Mouse (Mus musculus) C2C12 (cell line): ENCODE results near the gene Tubg1. TPM values are rescaled to one million over a fixed set of nuclear protein-coding genes. Genes with fewer than 3 reads are reported as not detected.

ENCODE experiments used
- H3K27me3 ChIP-seq: one replicate; pipeline ENCODE4 v1.6.1; 2011; ENCODE audit not compliant: control insufficient read depth, insufficient read depth, insufficient read length
- H3K36me3 ChIP-seq: one replicate; pipeline ENCODE4 v1.6.1; 2011; ENCODE audit not compliant: control insufficient read depth, insufficient read depth
- H3K4me3 ChIP-seq: one replicate; pipeline ENCODE4 v1.5.1; 2011; ENCODE audit warnings: mild to moderate bottlenecking, control low read depth; ENCODE audit not compliant: poor library complexity, insufficient read depth, severe bottlenecking
- H3K79me2 ChIP-seq: one replicate; pipeline ENCODE4 v1.6.1; 2011; ENCODE audit not compliant: control insufficient read depth, insufficient read depth
- H3K79me3 ChIP-seq: one replicate; pipeline ENCODE4 v1.6.1; 2011; ENCODE audit warnings: low read depth, control low read depth
- H3ac ChIP-seq: one replicate; pipeline ENCODE3; 2011; ENCODE audit warnings: low read depth; ENCODE audit not compliant: control insufficient read depth, insufficient read length
- CEBPB ChIP-seq: IDR thresholded peaks from one replicate; pipeline ENCODE4 v1.6.1; 2011; ENCODE audit warnings: low read depth, mild to moderate bottlenecking, control low read depth, moderate library complexity
- CTCF ChIP-seq: IDR thresholded peaks from one replicate; pipeline ENCODE4 v1.5.1; 2011; ENCODE audit not compliant: control insufficient read depth, insufficient read depth, insufficient read length
- FOSL1 ChIP-seq: IDR thresholded peaks from one replicate; pipeline ENCODE4 v1.8.0; 2011; ENCODE audit warnings: mild to moderate bottlenecking, low read length; ENCODE audit not compliant: poor library complexity, insufficient read depth, severe bottlenecking
- MAX ChIP-seq: IDR thresholded peaks from one replicate; pipeline ENCODE4 v1.6.1; 2011; ENCODE audit warnings: mild to moderate bottlenecking, control low read depth
- MYOD1 ChIP-seq: IDR thresholded peaks from one replicate; pipeline ENCODE4 v1.6.1; 2011; ENCODE audit warnings: low read depth; ENCODE audit not compliant: control insufficient read depth, insufficient read length
- MYOG ChIP-seq: IDR thresholded peaks from one replicate; pipeline ENCODE4 v1.6.1; 2011; ENCODE audit not compliant: control insufficient read depth, insufficient read length; ENCODE audit errors: extremely low read depth
- USF1 ChIP-seq: IDR thresholded peaks from one replicate; pipeline ENCODE4 v1.6.1; 2011; ENCODE audit warnings: low read depth, mild to moderate bottlenecking, control low read depth, moderate library complexity
- polyA plus RNA-seq: library from polyadenylated mRNA; unstranded; fragments of >200 nt; fragmentation: generic; extraction: Trizol; gene quantifications from one replicate; pipeline ENCODE4 v1.2.1, GENCODE M21; 2012; ENCODE audit warnings: missing spikeins

Tubg1 gene
- polyA plus RNA-seq, 1 experiment: 115 TPM

- Histone ChIP-seq H3K36me3 (peaks cover 53% of the 10 kb centered on the region), H3K27me3 (no peaks in the 10 kb centered on the region), H3K4me3 (no peak overlapping the region), H3ac (no peak overlapping the region), H3K79me3 (peaks cover under 1% of the 10 kb centered on the region), H3K79me2 (peaks cover 9% of the 10 kb centered on the region)
- no peak for TF ChIP-seq MYOG
- no peak for TF ChIP-seq MAX
These were observed 44.0 kb downstream of the Tubg1 start for GRCm38 (mm10) chr11:101163476-101164350.

GRCm38 (mm10) chr11:101164351-101164665 lies 44.6 kb downstream of the Tubg1 start:
- Histone ChIP-seq H3ac (no peak overlapping the region), H3K36me3 (peaks cover 53% of the 10 kb centered on the region), H3K27me3 (no peaks in the 10 kb centered on the region), H3K4me3 (no peak overlapping the region), H3K79me2 (peaks cover 15% of the 10 kb centered on the region), H3K79me3 (peaks cover 7% of the 10 kb centered on the region)
- TF ChIP-seq MAX (no peak), CTCF (no peak), FOSL1 (no peak), MYOD1 (no peak), CEBPB (no peak), USF1 (no peak), MYOG (no peak)

GRCm38 (mm10) chr11:101164677-101165580 lies 45.2 kb downstream of the Tubg1 start:
- TF ChIP-seq MYOG: no peak
- no peak for TF ChIP-seq CTCF
- no peak for TF ChIP-seq FOSL1
- no peak for TF ChIP-seq CEBPB
- no peak for TF ChIP-seq USF1
- no peak for TF ChIP-seq MYOD1
- TF ChIP-seq MAX: no peak
- H3K79me3 ChIP-seq: peaks cover 13% of the 10 kb centered on the region
- H3K4me3 ChIP-seq: no peak overlapping the region
- peaks cover 21% of the 10 kb centered on the region for H3K79me2 ChIP-seq
- H3K36me3 ChIP-seq: peaks cover 53% of the 10 kb centered on the region
- H3K27me3 ChIP-seq: no peaks in the 10 kb centered on the region
- H3ac ChIP-seq: no peak overlapping the region

- Histone ChIP-seq H3K36me3 (peaks cover 52% of the 10 kb centered on the region), H3K27me3 (no peaks in the 10 kb centered on the region), H3ac (no peak overlapping the region), H3K79me2 (peaks cover 32% of the 10 kb centered on the region), H3K4me3 (no peak overlapping the region), H3K79me3 (peaks cover 19% of the 10 kb centered on the region)
- no peak for TF ChIP-seq CTCF
- TF ChIP-seq MAX: no peak
- TF ChIP-seq USF1: no peak
- no peak for TF ChIP-seq MYOD1
- TF ChIP-seq MYOG: no peak
- TF ChIP-seq FOSL1: no peak
- no peak for TF ChIP-seq CEBPB
These were observed 46.6 kb downstream of the Tubg1 start for GRCm38 (mm10) chr11:101166357-101166756.

- Histone ChIP-seq H3ac (no peak overlapping the region), H3K4me3 (no peak overlapping the region), H3K79me2 (peaks cover 32% of the 10 kb centered on the region), H3K27me3 (no peaks in the 10 kb centered on the region), H3K79me3 (peaks cover 19% of the 10 kb centered on the region), H3K36me3 (peaks cover 47% of the 10 kb centered on the region)
- TF ChIP-seq MAX (no peak), CTCF (no peak), CEBPB (no peak), USF1 (no peak), FOSL1 (no peak), MYOD1 (no peak), MYOG (no peak)
These were observed 47.6 kb downstream of the Tubg1 start for GRCm38 (mm10) chr11:101167211-101167962.
